ENCODE assay signal across 31 mouse cellular contexts in genomic region chr2:152240580-152240979, GRCm38 (mm10). TPM values are rescaled to one million over a fixed set of nuclear protein-coding genes. Genes with fewer than 3 reads are reported as not detected.
A peak's percentile ranks its signal among the peaks of the same experiment; 100 is the strongest.
DNase-seq lines count a peak whose midpoint lies in the region; ATAC-seq and TF ChIP-seq lines count a peak whose summit lies in the region.
"Had no signal": no experiment of that assay in that cellular context is flagged by ENCODE, and none has a peak within 500 bp of the region (broad histone marks: within the 10 kb centered on the region; RNA-seq: fewer than 3 reads in every experiment).

No protein-coding gene starts in this region.

- H3K4me2 ChIP-seq in lung, embryonic 14.5 days: no peak overlapping the region
- H3K4me2 ChIP-seq: heart, embryonic 12.5 days; heart, embryonic 15.5 days; hindbrain, embryonic 14.5 days had no signal

- 26% methylated on average over 2 of the region's 2 CpGs for whole genome bisulfite sequencing in lung, embryonic 14.5 days

- no peak for ATAC-seq in lung, embryonic 14.5 days (ENCODE audit: insufficient read depth)
- ATAC-seq: forebrain, embryonic 14.5 days; forebrain, postnatal 0 days; hindbrain, postnatal 0 days; inflammation-experienced regulatory T-cells, adult 6 months; Patski had no signal

- no peak overlapping the region for H3K9ac ChIP-seq in lung, embryonic 14.5 days
- H3K9ac ChIP-seq: forebrain, postnatal 0 days; heart, embryonic 12.5 days; heart, embryonic 15.5 days; hindbrain, embryonic 14.5 days had no signal

- H3K9me3 ChIP-seq in lung, embryonic 14.5 days (ENCODE audit: low read depth, low read length): no peaks in the 10 kb centered on the region
- H3K9me3 ChIP-seq: G1E; heart, embryonic 12.5 days; heart, embryonic 15.5 days had no signal

- TF ChIP-seq POLR2A in embryonic fibroblast, embryonic 13.5 days (IDR thresholded peaks at IDR 0.05; ENCODE audit: low read depth, low read length): no peak

- H3K36me3 ChIP-seq in lung, embryonic 14.5 days (ENCODE audit: insufficient read depth): peaks cover 45% of the 10 kb centered on the region

- H3K27me3 ChIP-seq in lung, embryonic 14.5 days (ENCODE audit: insufficient read depth, low read length): no peaks in the 10 kb centered on the region
- H3K27me3 ChIP-seq: CH12.LX; heart, embryonic 12.5 days; heart, embryonic 15.5 days; Patski had no signal

- H3K4me1 ChIP-seq in lung, embryonic 14.5 days (ENCODE audit: insufficient read depth): no peaks in the 10 kb centered on the region
- H3K4me1 ChIP-seq in embryonic fibroblast, embryonic 13.5 days (ENCODE audit: control insufficient read depth, insufficient read depth, low read length): peaks cover 11% of the 10 kb centered on the region
- H3K4me1 ChIP-seq: hindbrain, embryonic 10.5 days had no signal

- peak; percentile 34 for DNase-seq in lung, embryonic 14.5 days
- DNase-seq in lung, postnatal 14 days: no peak
- DNase-seq in 416B (ENCODE audit: low read depth): peak; percentile 33
- peak; percentile 27 for DNase-seq in Muller cell, postnatal 12 days (ENCODE audit: inconsistent ontology term)
- DNase-seq in layer of hippocampus, adult 18-20 months (ENCODE audit: low spot score in 2 of 2): no peak
- DNase-seq in adrenal gland, postnatal 10 days: no peak
- no peak for DNase-seq in gastrocnemius, adult 8-10 months (ENCODE audit: low spot score in 2 of 2)
- DNase-seq: adrenal gland, adult 2 months; adrenal gland, postnatal 25 days; B cell, adult 2 months; cerebellum, adult 11-12 months; cerebellum, adult 8-10 months; cerebellum, postnatal 10 days; cerebellum, postnatal 36 days; embryo, embryonic 11 days; forebrain, postnatal 0 days; gastrocnemius, postnatal 10 days; gastrocnemius, postnatal 36 days; heart, postnatal 10 days; heart, postnatal 36 days had no signal

- no peak for TF ChIP-seq CTCF in lung, embryonic 14.5 days (IDR thresholded peaks at IDR 0.05; ENCODE audit: low read depth)
- no peak for TF ChIP-seq CTCF in embryonic fibroblast, embryonic 13.5 days (IDR thresholded peaks at IDR 0.05; ENCODE audit: borderline replicate concordance, insufficient read depth, low read length)

- H3K4me3 ChIP-seq in lung, embryonic 14.5 days (ENCODE audit: low read depth, low read length): no peak overlapping the region
- H3K4me3 ChIP-seq in embryonic fibroblast, embryonic 13.5 days (ENCODE audit: insufficient read depth, low read length): no peak overlapping the region
- H3K4me3 ChIP-seq: heart, embryonic 12.5 days; heart, embryonic 15.5 days; hindbrain, embryonic 10.5 days had no signal

- H3K27ac ChIP-seq in lung, embryonic 14.5 days (ENCODE audit: low read depth): no peak overlapping the region
- H3K27ac ChIP-seq in embryonic fibroblast, embryonic 13.5 days (ENCODE audit: insufficient read depth, low read length): peak overlapping the region; percentile 32; the same call in 1 of the 2 replicates
- H3K27ac ChIP-seq: heart, embryonic 15.5 days; hindbrain, embryonic 10.5 days; hindbrain, embryonic 14.5 days; hindbrain, postnatal 0 days had no signal

RNA-seq across cellular contexts. Expression of gene Csnk2a1, which starts 13.9 kb away (rescaled TPM):
- 97.1 and 98.2 TPM in 2 replicates for polyA plus RNA-seq in lung, embryonic 14.5 days (2014; fragmentation: Nextera tagmentation; extraction: Ambion mirVana)
- 126 and 134 TPM in 2 replicates for polyA plus RNA-seq in embryonic fibroblast, embryonic 13.5 days (2011; ENCODE audit: insufficient read length, low read depth, missing spikeins)
- total RNA-seq in layer of hippocampus, adult 18-20 months (2021): 10 to 100 TPM; 92.6 to 95.5 TPM
- total RNA-seq in adrenal gland, postnatal 10 days (2021): 100 to 1,000 TPM in 1 of 2 experiments, 10 to 100 TPM in 1; 96.6 to 109 TPM
- 100 to 1,000 TPM in 2 of 4 experiments, 10 to 100 TPM in 2; 92.9 to 110 (median 100) TPM for total RNA-seq in gastrocnemius, adult 8-10 months (2022)

RNA-seq across cellular contexts. Expression of gene Tbc1d20, which starts 53.0 kb away (rescaled TPM):
- polyA plus RNA-seq in lung, embryonic 14.5 days (2014; fragmentation: Nextera tagmentation; extraction: Ambion mirVana): 34.7 and 39.4 TPM in 2 replicates
- 61.7 and 74.1 TPM in 2 replicates for polyA plus RNA-seq in embryonic fibroblast, embryonic 13.5 days (2011; ENCODE audit: insufficient read length, low read depth, missing spikeins)
- 10 to 100 TPM; 50.8 to 54.8 TPM for total RNA-seq in layer of hippocampus, adult 18-20 months (2021)
- 100 to 1,000 TPM; 134 to 144 TPM for total RNA-seq in adrenal gland, postnatal 10 days (2021)
- 10 to 100 TPM; 18.4 to 27.9 (median 24.9) TPM for total RNA-seq in gastrocnemius, adult 8-10 months (2022)

Comparison
In these comparisons a context has a peak if more than half of its experiments do, and no peak if none do; other contexts are left out.
1. DNase-seq: peak in lung, embryonic 14.5 days (single experiment), 416B (single experiment) and Muller cell, postnatal 12 days (single experiment); none in lung, postnatal 14 days (single experiment), layer of hippocampus, adult 18-20 months (0 of 2), adrenal gland, postnatal 10 days (single experiment) and gastrocnemius, adult 8-10 months (0 of 2).